Mouse (Mus musculus): ENCODE results near the gene Ttpal.
A peak's percentile ranks its signal among the peaks of the same experiment; 100 is the strongest.

GRCm38 (mm10) chr2:163644047-163644446 lies 41.9 kb downstream of the Ttpal start:
- TF ChIP-seq CTCF (IDR thresholded peaks at IDR 0.05; ENCODE audit: low read depth): peak; percentile 45
- no peak for TF ChIP-seq EP300 (optimal IDR thresholded peaks at IDR 0.05)

Measured in stomach, postnatal 0 days (tissue).